Mouse (Mus musculus): ENCODE data around the gene Yeats2. TPM values are rescaled to one million over a fixed set of nuclear protein-coding genes. Genes with fewer than 3 reads are reported as not detected.

Yeats2 gene
- polyA plus RNA-seq, 1 experiment from 2014 or later: 14.7 TPM

GRCm38 (mm10) chr16:20247103-20247502 is 106.2 kb downstream of the Yeats2 start:
- H3K27ac ChIP-seq (ENCODE audit: low read length): no peak overlapping the region
- no peaks in the 10 kb centered on the region for H3K4me1 ChIP-seq (ENCODE audit: control insufficient read depth, insufficient read depth, low read length)
- H3K4me3 ChIP-seq (ENCODE audit: low read length): no peak overlapping the region
- H3K9me3 ChIP-seq (replicated peaks; ENCODE audit: control insufficient read depth, low read length): no peaks in the 10 kb centered on the region
- no peaks in the 10 kb centered on the region for H3K27me3 ChIP-seq (ENCODE audit: control insufficient read depth, insufficient read depth, low read length)
- H3K36me3 ChIP-seq (ENCODE audit: control insufficient read depth, insufficient read depth): no peaks in the 10 kb centered on the region
- no peak overlapping the region for H3K9ac ChIP-seq (ENCODE audit: low read length)
- ATAC-seq (replicated peaks; ENCODE audit: extremely low read depth, insufficient read depth, low FRiP score): no peak
- no peak overlapping the region for H3K4me2 ChIP-seq (ENCODE audit: low read depth, low read length)

GRCm38 (mm10) chr16:20248442-20249174 is 107.7 kb downstream of the Yeats2 start:
- H3K4me1 ChIP-seq (ENCODE audit: control insufficient read depth, insufficient read depth, low read length): no peaks in the 10 kb centered on the region
- no peak overlapping the region for H3K4me3 ChIP-seq (ENCODE audit: low read length)
- no peaks in the 10 kb centered on the region for H3K36me3 ChIP-seq (ENCODE audit: control insufficient read depth, insufficient read depth)
- H3K4me2 ChIP-seq (ENCODE audit: low read depth, low read length): no peak overlapping the region
- H3K27me3 ChIP-seq (ENCODE audit: control insufficient read depth, insufficient read depth, low read length): no peaks in the 10 kb centered on the region
- H3K9ac ChIP-seq (ENCODE audit: low read length): no peak overlapping the region
- 79% methylated on average over 9 of the region's 9 CpGs for WGBS
- no peak overlapping the region for H3K27ac ChIP-seq (ENCODE audit: low read length)
- H3K9me3 ChIP-seq (replicated peaks; ENCODE audit: control insufficient read depth, low read length): no peaks in the 10 kb centered on the region
- no peak for ATAC-seq (replicated peaks; ENCODE audit: extremely low read depth, insufficient read depth, low FRiP score)

GRCm38 (mm10) chr16:20257926-20258325 is 117.1 kb downstream of the Yeats2 start:
- H3K4me2 ChIP-seq (ENCODE audit: low read depth, low read length): no peak overlapping the region
- H3K4me1 ChIP-seq (ENCODE audit: control insufficient read depth, insufficient read depth, low read length): no peaks in the 10 kb centered on the region
- no peaks in the 10 kb centered on the region for H3K36me3 ChIP-seq (ENCODE audit: control insufficient read depth, insufficient read depth)
- no peaks in the 10 kb centered on the region for H3K9me3 ChIP-seq (replicated peaks; ENCODE audit: control insufficient read depth, low read length)
- WGBS: 82% methylated on average over 5 of the region's 5 CpGs
- H3K4me3 ChIP-seq (ENCODE audit: low read length): no peak overlapping the region
- no peak for ATAC-seq (replicated peaks; ENCODE audit: extremely low read depth, insufficient read depth, low FRiP score)
- H3K27ac ChIP-seq (ENCODE audit: low read length): no peak overlapping the region
- no peak overlapping the region for H3K9ac ChIP-seq (ENCODE audit: low read length)
- H3K27me3 ChIP-seq (ENCODE audit: control insufficient read depth, insufficient read depth, low read length): no peaks in the 10 kb centered on the region

- Histone ChIP-seq H3K4me2 (ENCODE audit: low read depth, low read length) (peak overlapping the region; percentile 11; the same call in 1 of the 2 replicates), H3K4me1 (ENCODE audit: control insufficient read depth, insufficient read depth, low read length) (no peaks in the 10 kb centered on the region), H3K27me3 (ENCODE audit: control insufficient read depth, insufficient read depth, low read length) (no peaks in the 10 kb centered on the region), H3K9me3 (replicated peaks; ENCODE audit: control insufficient read depth, low read length) (no peaks in the 10 kb centered on the region), H3K4me3 (ENCODE audit: low read length) (no peak overlapping the region), H3K36me3 (ENCODE audit: control insufficient read depth, insufficient read depth) (no peaks in the 10 kb centered on the region), H3K9ac (ENCODE audit: low read length) (no peak overlapping the region), H3K27ac (ENCODE audit: low read length) (no peak overlapping the region)
- 42% methylated on average over 7 of the region's 7 CpGs for WGBS
- no peak for ATAC-seq (replicated peaks; ENCODE audit: extremely low read depth, insufficient read depth, low FRiP score)
Observed at GRCm38 (mm10) chr16:20265089-20265488, 124.2 kb downstream of the Yeats2 start.

GRCm38 (mm10) chr16:20271339-20271738 is 130.5 kb downstream of the Yeats2 start:
- no peak for ATAC-seq (replicated peaks; ENCODE audit: extremely low read depth, insufficient read depth, low FRiP score)
- 0 out of 2 replicates have a peak, but pooled peaks cover 4% of the 10 kb centered on the region for H3K4me1 ChIP-seq (ENCODE audit: control insufficient read depth, insufficient read depth, low read length)
- no peak overlapping the region for H3K9ac ChIP-seq (ENCODE audit: low read length)
- 82% methylated on average over 4 of the region's 4 CpGs for WGBS
- no peaks in the 10 kb centered on the region for H3K36me3 ChIP-seq (ENCODE audit: control insufficient read depth, insufficient read depth)
- H3K27ac ChIP-seq (ENCODE audit: low read length): no peak overlapping the region
- no peak overlapping the region for H3K4me2 ChIP-seq (ENCODE audit: low read depth, low read length)
- H3K4me3 ChIP-seq (ENCODE audit: low read length): no peak overlapping the region
- no peaks in the 10 kb centered on the region for H3K27me3 ChIP-seq (ENCODE audit: control insufficient read depth, insufficient read depth, low read length)
- no peaks in the 10 kb centered on the region for H3K9me3 ChIP-seq (replicated peaks; ENCODE audit: control insufficient read depth, low read length)

- H3K27me3 ChIP-seq (ENCODE audit: control insufficient read depth, insufficient read depth, low read length): no peaks in the 10 kb centered on the region
- WGBS: 7% methylated on average over 3 of the region's 3 CpGs
- H3K27ac ChIP-seq (ENCODE audit: low read length): 0 out of 2 replicates have a peak overlapping the region, but pooled peaks have one; percentile 23
- no peak for ATAC-seq (replicated peaks; ENCODE audit: extremely low read depth, insufficient read depth, low FRiP score)
- H3K36me3 ChIP-seq (ENCODE audit: control insufficient read depth, insufficient read depth): no peaks in the 10 kb centered on the region
- no peak overlapping the region; the same call in 1 of the 2 replicates for H3K9ac ChIP-seq (ENCODE audit: low read length)
- 0 out of 2 replicates have a peak, but pooled peaks cover 4% of the 10 kb centered on the region for H3K4me1 ChIP-seq (ENCODE audit: control insufficient read depth, insufficient read depth, low read length)
- no peak overlapping the region for H3K4me2 ChIP-seq (ENCODE audit: low read depth, low read length)
- H3K9me3 ChIP-seq (replicated peaks; ENCODE audit: control insufficient read depth, low read length): no peaks in the 10 kb centered on the region
- H3K4me3 ChIP-seq (ENCODE audit: low read length): no peak overlapping the region
Observed at GRCm38 (mm10) chr16:20272994-20273393, 132.1 kb downstream of the Yeats2 start.

GRCm38 (mm10) chr16:20279395-20279794 is 138.5 kb downstream of the Yeats2 start:
- WGBS: 68% methylated on average over 5 of the region's 5 CpGs

GRCm38 (mm10) chr16:20280238-20280637 is 139.4 kb downstream of the Yeats2 start:
- Histone ChIP-seq H3K9ac (ENCODE audit: low read length) (no peak overlapping the region), H3K4me3 (ENCODE audit: low read length) (no peak overlapping the region), H3K27ac (ENCODE audit: low read length) (no peak overlapping the region), H3K4me1 (ENCODE audit: control insufficient read depth, insufficient read depth, low read length) (0 out of 2 replicates have a peak, but pooled peaks cover 4% of the 10 kb centered on the region), H3K36me3 (ENCODE audit: control insufficient read depth, insufficient read depth) (peaks cover 45% of the 10 kb centered on the region), H3K9me3 (replicated peaks; ENCODE audit: control insufficient read depth, low read length) (no peaks in the 10 kb centered on the region), H3K27me3 (ENCODE audit: control insufficient read depth, insufficient read depth, low read length) (no peaks in the 10 kb centered on the region), H3K4me2 (ENCODE audit: low read depth, low read length) (no peak overlapping the region)
- ATAC-seq (replicated peaks; ENCODE audit: extremely low read depth, insufficient read depth, low FRiP score): no peak
- 65% methylated on average over 4 of the region's 4 CpGs for WGBS

More at GRCm38 (mm10) chr16:20279395-20279794, 138.5 kb downstream of the Yeats2 start:
- Histone ChIP-seq H3K36me3 (ENCODE audit: control insufficient read depth, insufficient read depth) (peaks cover 40% of the 10 kb centered on the region), H3K9ac (ENCODE audit: low read length) (no peak overlapping the region), H3K4me2 (ENCODE audit: low read depth, low read length) (no peak overlapping the region), H3K27ac (ENCODE audit: low read length) (peak overlapping the region; percentile 27; the same call in 1 of the 2 replicates), H3K4me3 (ENCODE audit: low read length) (no peak overlapping the region), H3K4me1 (ENCODE audit: control insufficient read depth, insufficient read depth, low read length) (0 out of 2 replicates have a peak, but pooled peaks cover 4% of the 10 kb centered on the region), H3K9me3 (replicated peaks; ENCODE audit: control insufficient read depth, low read length) (no peaks in the 10 kb centered on the region), H3K27me3 (ENCODE audit: control insufficient read depth, insufficient read depth, low read length) (no peaks in the 10 kb centered on the region)
- ATAC-seq (replicated peaks; ENCODE audit: extremely low read depth, insufficient read depth, low FRiP score): no peak

Data from heart, embryonic 16.5 days (tissue).